Mouse (Mus musculus): ENCODE data around the gene Slc22a12.
A peak's percentile ranks its signal among the peaks of the same experiment; 100 is the strongest.

The Slc22a12 gene

GRCm38 (mm10) chr19:6491538-6491937 lies 51.3 kb downstream of the Slc22a12 start:
- DNase-seq, result no peak

GRCm38 (mm10) chr19:6489030-6489429 lies 53.8 kb downstream of the Slc22a12 start:
- DNase-seq, result peak; percentile 84

Data from right cerebral cortex, adult 18-20 months (tissue).